Mouse (Mus musculus) cerebellum, adult 11-12 months (tissue): ENCODE data around the gene Atp6v0d1.

ENCODE experiments used
- DNase-seq: peaks from one replicate; pipeline ENCODE4 v3.0.0; 2022

Atp6v0d1 gene

GRCm38 (mm10) chr8:105536546-105536945, 29.3 kb downstream of the Atp6v0d1 start:
- DNase-seq, result no peak

GRCm38 (mm10) chr8:105533892-105534329, 31.9 kb downstream of the Atp6v0d1 start:
- peak; percentile 60 for DNase-seq

- DNase-seq, result no peak
These were observed 32.4 kb downstream of the Atp6v0d1 start for GRCm38 (mm10) chr8:105533439-105533838.

- DNase-seq, result no peak
These were observed 34.1 kb downstream of the Atp6v0d1 start for GRCm38 (mm10) chr8:105531774-105532173.

GRCm38 (mm10) chr8:105529271-105529670, 36.6 kb downstream of the Atp6v0d1 start:
- DNase-seq, result no peak

GRCm38 (mm10) chr8:105528206-105528605, 37.6 kb downstream of the Atp6v0d1 start:
- no peak for DNase-seq

- no peak for DNase-seq
These were observed 38.7 kb downstream of the Atp6v0d1 start for GRCm38 (mm10) chr8:105527110-105527509.

- no peak for DNase-seq
These were observed 43.0 kb downstream of the Atp6v0d1 start for GRCm38 (mm10) chr8:105522890-105523289.

GRCm38 (mm10) chr8:105521995-105522769, 43.7 kb downstream of the Atp6v0d1 start:
- DNase-seq, result no peak

- no peak for DNase-seq
These were observed 44.8 kb downstream of the Atp6v0d1 start for GRCm38 (mm10) chr8:105521061-105521460.

- no peak for DNase-seq
These were observed 45.3 kb downstream of the Atp6v0d1 start for GRCm38 (mm10) chr8:105520521-105520920.

GRCm38 (mm10) chr8:105519591-105519990, 46.3 kb downstream of the Atp6v0d1 start:
- DNase-seq, result no peak

- DNase-seq, result peak; percentile 36
These were observed 47.2 kb downstream of the Atp6v0d1 start, which contains the start of gene Hsd11b2 for GRCm38 (mm10) chr8:105518436-105519313. TSS of gene Hsd11b2 (plus strand) at chr8:105518755.

- no peak for DNase-seq
These were observed 48.5 kb downstream of the Atp6v0d1 start for GRCm38 (mm10) chr8:105517346-105517745.

- peak; percentile 71 for DNase-seq
These were observed 49.7 kb downstream of the Atp6v0d1 start for GRCm38 (mm10) chr8:105516018-105516645.

- no peak for DNase-seq
These were observed 51.2 kb downstream of the Atp6v0d1 start for GRCm38 (mm10) chr8:105514656-105515055.

- DNase-seq, result no peak
These were observed 51.7 kb downstream of the Atp6v0d1 start for GRCm38 (mm10) chr8:105514194-105514593.

- DNase-seq, result no peak
These were observed 55.7 kb downstream of the Atp6v0d1 start for GRCm38 (mm10) chr8:105509997-105510735.

GRCm38 (mm10) chr8:105508758-105509157, 57.1 kb downstream of the Atp6v0d1 start:
- no peak for DNase-seq

- DNase-seq, result no peak
These were observed 58.9 kb downstream of the Atp6v0d1 start for GRCm38 (mm10) chr8:105506977-105507376.

- no peak for DNase-seq
These were observed 61.2 kb downstream of the Atp6v0d1 start for GRCm38 (mm10) chr8:105504617-105505016.

GRCm38 (mm10) chr8:105499787-105500186, 66.1 kb downstream of the Atp6v0d1 start:
- no peak for DNase-seq
